Mouse (Mus musculus) layer of hippocampus, adult 11-12 months (tissue): ENCODE measurements around the gene Ccdc63.
A peak's percentile ranks its signal among the peaks of the same experiment; 100 is the strongest.

Source experiments
- DNase-seq: peaks from one replicate; pipeline ENCODE4 v3.0.0; 2022; ENCODE audit warnings: low spot score

Gene Ccdc63

DNA sequence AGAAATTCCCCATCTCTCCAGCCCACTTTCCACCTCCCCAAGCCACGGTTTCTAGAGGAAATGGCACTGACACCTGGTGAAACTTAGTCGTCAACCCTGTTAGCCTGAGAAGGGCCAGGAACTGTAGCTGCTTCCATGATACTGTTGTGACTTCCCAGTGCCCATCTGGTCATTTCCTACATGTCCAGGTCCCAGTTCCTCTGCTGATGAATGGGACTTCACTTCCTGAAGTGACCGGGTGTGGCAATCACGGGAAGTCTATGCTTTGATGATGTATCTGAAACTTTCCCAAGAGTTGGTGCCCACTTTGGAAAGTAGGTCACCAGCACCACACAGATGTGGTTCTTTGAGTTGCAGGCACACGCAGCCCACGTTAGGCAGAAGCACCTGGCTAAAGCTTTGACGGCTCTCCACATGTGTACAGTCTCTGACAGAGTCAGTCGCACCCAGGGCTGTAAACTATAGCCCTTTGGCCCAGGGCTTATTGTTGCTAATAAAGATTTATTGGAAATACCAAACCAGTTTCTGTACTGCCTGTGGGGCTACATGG lies 15.3 kb downstream of the Ccdc63 start:
- no peak for DNase-seq

DNA sequence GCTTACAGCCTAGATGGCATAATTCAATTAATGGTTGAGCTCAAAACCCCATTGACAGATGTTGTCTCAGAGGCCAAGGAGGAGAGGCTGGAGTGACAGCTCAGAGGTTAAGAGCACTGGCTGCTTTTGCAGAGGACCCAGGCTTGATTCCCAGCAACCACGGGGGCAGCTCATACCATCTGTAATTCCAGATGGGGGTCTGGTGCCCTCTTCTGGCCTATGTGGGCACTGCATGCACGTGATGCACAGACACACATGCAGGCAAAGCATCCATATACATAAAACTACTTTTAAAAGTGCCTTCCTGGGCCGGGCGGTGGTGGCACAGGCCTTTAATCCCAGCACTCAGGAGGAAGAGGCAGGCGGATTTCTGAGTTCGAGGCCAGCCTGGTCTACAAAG lies 24.4 kb downstream of the Ccdc63 start:
- no peak for DNase-seq

DNA sequence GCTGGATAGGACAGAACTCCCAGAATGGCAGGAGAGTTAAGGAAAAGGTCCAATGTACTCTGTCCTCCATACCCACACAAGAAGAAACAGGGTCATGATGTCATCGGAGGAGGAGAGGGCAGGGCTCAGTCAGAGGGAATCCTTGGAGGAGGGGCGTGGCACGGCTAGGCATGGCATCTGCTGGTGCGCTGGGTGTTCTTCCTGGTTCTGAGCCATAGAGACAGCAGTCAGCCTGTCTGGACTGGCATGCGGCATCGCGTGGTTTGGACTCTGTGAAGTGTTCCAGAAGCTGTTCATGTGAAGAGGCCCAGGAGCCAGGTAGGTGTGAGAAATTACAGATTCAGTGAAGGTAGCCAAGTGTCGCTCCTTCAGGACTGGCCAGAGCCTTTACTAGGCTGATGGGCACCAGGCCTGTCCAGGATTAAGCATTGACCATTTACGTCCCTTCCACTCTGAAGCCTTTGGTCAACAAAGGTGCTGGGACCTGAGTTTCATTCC lies 25.3 kb downstream of the Ccdc63 start:
- DNase-seq: no peak

DNA sequence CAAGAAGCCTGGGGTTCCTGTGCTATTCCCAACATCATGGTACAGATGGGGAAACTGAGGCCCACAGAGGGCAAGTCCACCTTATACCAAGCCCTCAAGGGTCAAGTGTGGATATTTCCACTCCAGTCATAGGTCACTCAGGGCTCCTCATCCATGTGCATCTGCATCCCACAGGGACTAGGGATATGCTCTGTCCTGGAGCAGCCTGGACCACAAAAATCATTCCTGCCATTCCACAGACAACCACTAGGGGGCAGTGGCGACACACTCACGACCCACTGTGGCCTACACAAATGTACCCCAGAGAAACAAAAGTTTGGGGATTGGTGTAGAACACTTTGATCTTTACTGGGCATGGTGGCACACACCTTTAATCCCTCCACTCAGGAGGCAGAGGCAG lies 26.4 kb downstream of the Ccdc63 start:
- DNase-seq: peak; percentile 59

DNA sequence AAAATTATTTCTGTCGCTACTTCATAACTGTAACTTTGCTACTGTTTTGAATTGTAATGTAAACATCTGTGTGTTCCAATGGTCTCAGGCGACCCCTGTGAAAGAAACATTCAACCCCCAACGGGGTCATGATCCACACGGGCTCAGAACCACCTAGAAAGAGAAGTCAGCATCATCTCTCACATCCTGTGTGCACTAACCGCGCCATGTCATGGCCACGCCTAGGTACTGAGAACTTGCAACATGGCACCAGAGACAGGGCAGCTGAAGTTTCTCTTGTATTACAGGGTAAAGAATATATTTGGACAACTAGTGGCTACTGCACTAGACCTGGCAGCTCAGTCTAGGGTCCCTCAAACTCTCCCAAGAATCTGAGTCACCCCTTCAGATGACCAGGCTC lies 27.2 kb downstream of the Ccdc63 start:
- DNase-seq: no peak

DNA sequence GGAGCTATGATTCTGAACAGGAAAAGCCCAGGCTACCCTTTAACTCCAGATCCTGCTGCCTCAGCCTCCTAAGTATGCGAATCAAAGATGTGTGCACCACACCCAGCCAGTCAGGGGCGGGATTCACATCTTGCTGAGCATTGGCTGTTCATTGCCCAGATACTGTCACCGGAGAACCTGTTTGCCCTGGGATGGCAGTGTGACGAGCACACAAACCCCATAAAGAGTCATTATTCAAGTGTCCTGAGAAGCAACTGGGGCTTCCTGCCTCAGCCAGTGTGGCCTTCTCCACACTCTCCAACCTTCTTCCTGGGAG lies 28.7 kb downstream of the Ccdc63 start:
- no peak for DNase-seq

GRCm38 (mm10) chr5:122111091-122111932 lies 29.3 kb downstream of the Ccdc63 start:
- DNase-seq: no peak

DNA sequence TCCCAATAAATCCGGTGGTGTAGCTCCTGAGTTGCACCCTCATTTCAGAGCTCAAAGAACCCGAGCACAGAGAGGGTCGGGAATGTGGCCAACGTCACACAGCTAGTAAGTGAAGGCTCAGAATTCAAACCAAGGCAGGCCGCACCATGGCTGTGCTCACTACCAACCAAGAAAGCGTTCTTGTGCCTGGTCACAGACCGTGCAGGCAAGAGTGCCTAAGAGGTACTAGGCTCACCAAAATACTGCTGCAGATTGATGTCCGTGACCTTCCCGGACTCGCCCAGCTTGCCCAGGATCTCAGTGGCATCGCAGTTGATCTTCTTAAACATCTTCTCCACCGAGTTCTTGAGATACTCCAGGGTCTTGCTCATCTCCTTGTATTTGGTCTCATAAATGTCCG lies 30.0 kb downstream of the Ccdc63 start:
- DNase-seq: no peak

DNA sequence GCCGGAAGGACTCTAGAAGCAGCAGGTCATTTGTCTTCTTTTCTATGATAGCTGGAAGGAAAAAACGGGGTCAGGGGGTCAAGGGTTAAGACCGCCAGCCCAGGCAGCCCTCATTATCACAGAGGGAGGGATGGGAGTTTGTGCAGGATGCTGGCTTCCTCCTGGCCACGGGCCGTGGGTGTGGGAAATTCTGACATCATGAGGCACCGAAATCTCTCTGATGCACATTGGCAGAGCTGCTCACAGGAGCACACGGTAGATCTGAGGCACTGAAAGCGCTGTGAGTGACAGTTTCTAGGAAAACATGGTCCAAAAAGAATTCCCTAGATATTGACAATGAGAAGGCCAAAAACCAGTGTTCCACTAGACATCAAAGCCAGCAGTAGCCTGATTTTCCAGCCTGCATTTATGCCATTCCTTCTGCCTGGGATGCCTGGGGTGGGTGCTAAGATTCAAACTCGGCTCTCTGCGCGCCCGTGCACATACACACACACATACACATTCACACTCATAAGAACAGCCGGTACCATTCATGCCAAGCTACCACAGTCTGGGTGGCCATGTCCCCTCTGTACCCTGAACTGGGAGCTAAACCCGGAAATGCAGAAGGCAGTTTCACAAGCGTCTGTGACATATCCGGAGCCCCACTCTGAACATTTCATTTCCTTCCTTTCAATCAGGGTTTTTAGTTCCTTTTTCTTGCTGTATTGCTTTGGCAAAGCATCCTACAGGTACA lies 31.1 kb downstream of the Ccdc63 start:
- no peak for DNase-seq

DNA sequence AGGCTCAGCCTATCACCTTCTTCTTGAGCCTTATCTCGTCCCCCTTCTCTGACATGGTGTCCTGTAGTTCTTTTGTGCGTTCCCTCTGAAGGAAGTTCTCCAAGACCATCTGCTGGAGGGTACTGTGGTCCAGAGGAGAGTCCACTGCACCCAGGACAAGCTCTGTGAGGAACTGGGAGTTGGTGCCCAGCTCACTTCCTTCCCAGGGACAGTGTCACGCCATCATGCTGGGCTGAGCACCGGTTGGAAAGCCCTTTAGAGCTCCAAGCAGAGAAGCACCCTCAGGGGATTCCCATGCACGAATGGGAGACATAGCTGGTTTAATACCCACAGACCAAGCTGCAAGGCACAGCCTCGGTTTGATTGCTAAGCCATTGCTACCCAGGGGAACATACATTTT lies 32.5 kb downstream of the Ccdc63 start:
- DNase-seq: no peak

DNA sequence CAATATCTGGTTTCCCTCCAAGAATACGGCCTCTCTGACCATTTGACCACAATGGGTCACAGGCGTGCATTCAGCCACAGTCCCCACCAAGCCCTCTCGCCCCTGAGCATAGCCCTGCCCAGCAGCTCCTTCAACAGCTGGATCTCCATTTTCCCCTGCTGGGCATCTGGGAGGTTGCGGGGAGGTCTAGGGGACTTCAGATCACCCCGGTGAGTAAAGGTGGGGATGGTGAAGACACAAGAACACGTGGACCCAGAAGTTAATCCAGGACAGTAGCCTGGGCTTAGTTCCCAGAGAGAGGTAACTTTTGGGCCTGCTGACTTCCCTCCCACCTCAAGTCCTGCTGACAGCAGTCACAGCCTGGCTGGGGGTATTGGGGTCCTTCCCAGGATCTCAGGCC lies 34.4 kb downstream of the Ccdc63 start:
- DNase-seq: no peak

GRCm38 (mm10) chr5:122104981-122105380 lies 35.6 kb downstream of the Ccdc63 start:
- no peak for DNase-seq

GRCm38 (mm10) chr5:122104201-122104600 lies 36.4 kb downstream of the Ccdc63 start:
- peak; percentile 44 for DNase-seq

DNA sequence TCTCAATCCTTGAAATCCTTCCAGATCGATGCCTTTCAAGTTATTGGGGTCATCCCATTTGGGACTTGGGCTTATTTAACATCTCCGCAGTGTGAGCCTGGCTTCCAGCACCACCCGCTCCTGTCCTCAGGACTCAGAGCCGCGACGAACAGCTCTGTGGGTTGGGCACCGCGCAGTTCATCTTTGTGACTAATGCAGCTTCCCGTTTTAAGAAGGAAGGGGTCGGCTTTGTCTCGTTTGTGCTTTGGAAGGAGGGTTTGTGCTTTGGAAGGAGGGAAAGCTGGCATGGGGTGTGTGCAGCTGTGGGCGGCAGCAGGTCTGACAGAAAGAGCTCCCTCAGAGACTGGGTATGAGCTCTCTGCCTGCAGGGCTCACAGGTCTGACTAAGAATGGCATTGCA lies 37.5 kb downstream of the Ccdc63 start:
- DNase-seq: no peak

GRCm38 (mm10) chr5:122102476-122103050 lies 38.1 kb downstream of the Ccdc63 start:
- DNase-seq: no peak

DNA sequence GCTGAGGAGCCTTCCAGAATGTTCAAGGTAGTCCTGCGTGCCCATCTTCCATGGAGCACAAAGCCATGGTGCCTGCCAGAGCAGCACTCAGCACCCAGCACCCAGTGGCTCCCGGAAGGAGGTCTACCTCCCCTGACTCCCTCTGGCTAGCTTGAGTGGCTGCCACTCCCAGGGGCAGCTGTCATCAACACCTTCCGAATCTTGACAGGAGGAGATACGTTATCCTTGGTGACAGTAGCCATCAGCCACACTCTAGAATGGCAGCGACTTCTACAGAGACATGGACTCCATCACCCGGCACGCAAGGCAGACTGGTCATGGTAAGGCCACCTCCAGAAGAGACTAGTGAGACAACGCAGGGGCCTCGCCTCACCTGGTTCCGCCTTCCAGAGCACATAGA lies 46.2 kb downstream of the Ccdc63 start:
- no peak for DNase-seq

GRCm38 (mm10) chr5:122093734-122094133 lies 46.9 kb downstream of the Ccdc63 start:
- DNase-seq: no peak

DNA sequence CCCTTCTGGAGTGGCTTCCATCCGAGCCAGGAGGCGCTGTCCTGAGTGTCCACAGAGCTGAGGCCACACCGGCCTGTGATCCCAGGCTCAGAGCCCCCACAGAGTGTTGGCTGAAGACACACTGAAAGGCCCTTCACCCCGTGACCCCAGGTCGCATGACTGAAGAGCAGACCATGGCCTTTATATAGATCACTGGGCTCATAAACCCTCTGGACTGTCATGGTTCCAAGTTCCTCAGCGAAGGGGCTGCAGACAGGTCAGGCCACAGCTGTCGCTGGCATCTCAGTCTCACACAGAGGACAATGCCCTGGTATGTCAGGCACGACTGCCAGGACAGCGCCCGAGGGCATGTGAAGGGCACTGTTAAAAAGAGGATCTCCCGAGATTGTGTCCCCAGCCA lies 47.8 kb downstream of the Ccdc63 start:
- DNase-seq: no peak

GRCm38 (mm10) chr5:122091070-122091469 lies 49.6 kb downstream of the Ccdc63 start:
- DNase-seq: peak; percentile 44

- DNase-seq: no peak
Observed at GRCm38 (mm10) chr5:122089664-122090063, 51.0 kb downstream of the Ccdc63 start.

- DNase-seq: peak; percentile 92
Observed at GRCm38 (mm10) chr5:122088917-122089316, 51.7 kb downstream of the Ccdc63 start.

- no peak for DNase-seq
Observed at GRCm38 (mm10) chr5:122086121-122086520, 54.5 kb downstream of the Ccdc63 start.

GRCm38 (mm10) chr5:122085291-122085690 lies 55.3 kb downstream of the Ccdc63 start:
- DNase-seq: no peak
